Mouse (Mus musculus): ENCODE data around the gene E2f2. TPM values are rescaled to one million over a fixed set of nuclear protein-coding genes. Genes with fewer than 3 reads are reported as not detected.

Gene E2f2
- total RNA-seq, 2 experiments from 2014 or later: 7.9 to 14.8 TPM

GRCm38 (mm10) chr4:136174216-136175193 lies 2.3 kb downstream of the E2f2 start:
- DNase-seq: peak; percentile 79

GRCm38 (mm10) chr4:136176022-136176552 lies 3.9 kb downstream of the E2f2 start:
- peak; percentile 47 for DNase-seq

- DNase-seq: no peak
These were observed 5.0 kb downstream of the E2f2 start for GRCm38 (mm10) chr4:136177244-136177611.

GRCm38 (mm10) chr4:136177612-136178474 lies 5.6 kb downstream of the E2f2 start:
- DNase-seq: peak; percentile 78

- no peak for DNase-seq
These were observed 6.3 kb downstream of the E2f2 start for GRCm38 (mm10) chr4:136178475-136178921.

- DNase-seq: peak; percentile 49
These were observed 7.3 kb downstream of the E2f2 start for GRCm38 (mm10) chr4:136179456-136179855.

GRCm38 (mm10) chr4:136179998-136180397 lies 7.8 kb downstream of the E2f2 start:
- DNase-seq: peak; percentile 93

- peak; percentile 91 for DNase-seq
These were observed 8.5 kb downstream of the E2f2 start for GRCm38 (mm10) chr4:136180408-136181330.

GRCm38 (mm10) chr4:136181367-136181766 lies 9.2 kb downstream of the E2f2 start:
- DNase-seq: no peak

- DNase-seq: peak; percentile 65
These were observed 13.2 kb downstream of the E2f2 start for GRCm38 (mm10) chr4:136185375-136185774.

- no peak for DNase-seq
These were observed 14.1 kb downstream of the E2f2 start for GRCm38 (mm10) chr4:136186315-136186714.

GRCm38 (mm10) chr4:136186739-136187472 lies 14.7 kb downstream of the E2f2 start:
- no peak for DNase-seq

- no peak for DNase-seq
These were observed 17.0 kb downstream of the E2f2 start for GRCm38 (mm10) chr4:136188973-136189737.

- DNase-seq: peak; percentile 44
These were observed 17.7 kb downstream of the E2f2 start for GRCm38 (mm10) chr4:136189912-136190311.

GRCm38 (mm10) chr4:136193571-136193970 lies 21.4 kb downstream of the E2f2 start:
- no peak for DNase-seq

- no peak for DNase-seq
These were observed 22.8 kb downstream of the E2f2 start for GRCm38 (mm10) chr4:136195029-136195428.

- DNase-seq: no peak
These were observed 23.4 kb downstream of the E2f2 start for GRCm38 (mm10) chr4:136195629-136196028.

- DNase-seq: no peak
These were observed 24.0 kb downstream of the E2f2 start for GRCm38 (mm10) chr4:136196201-136196600.

GRCm38 (mm10) chr4:136198846-136199245 lies 26.7 kb downstream of the E2f2 start:
- no peak for DNase-seq
